Mouse (Mus musculus): ENCODE results near the gene Tpbg.
A peak's percentile ranks its signal among the peaks of the same experiment; 100 is the strongest.
"Not testable (repeated sequence)": the region's sequence is repeated elsewhere in the genome, so short reads cannot be mapped to it uniquely, and the experiment has no call there.

Tpbg gene

DNA sequence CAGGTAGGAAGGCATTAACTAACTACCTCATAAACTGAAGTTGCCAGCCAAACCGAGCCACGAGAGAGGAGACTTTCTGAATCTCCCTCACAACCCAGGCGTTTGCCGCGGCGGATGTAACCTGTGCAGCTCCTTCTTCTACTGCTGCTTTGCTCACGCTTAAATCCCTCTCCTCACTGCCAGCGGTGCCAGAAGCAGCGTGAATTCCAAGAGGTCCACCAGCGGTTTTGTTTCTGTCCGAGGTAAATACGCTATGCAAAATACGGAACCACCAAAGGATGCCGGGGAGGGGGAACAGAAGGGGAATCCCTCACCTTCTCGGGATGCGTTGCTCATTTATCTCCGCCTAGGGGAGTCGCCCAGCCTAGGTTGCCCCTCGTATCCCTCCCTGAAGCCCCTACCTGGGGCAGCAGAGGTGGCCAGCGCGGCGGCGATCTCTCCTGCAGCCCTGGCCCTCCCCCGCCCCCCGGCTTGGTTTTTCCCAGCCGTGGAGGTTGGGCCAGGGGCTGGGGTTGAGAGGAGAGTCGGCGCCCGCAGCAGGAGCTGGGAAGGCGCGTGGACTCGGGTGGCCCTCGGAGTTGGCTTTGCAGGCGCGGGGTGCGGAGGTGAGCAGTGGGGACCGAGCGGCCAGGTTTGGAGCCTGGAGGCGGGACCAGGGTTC is at the start of gene Tpbg:
Tpbg (plus strand) TSS at position 30 of the 661 bp plus-strand sequence.
- DNase-seq (ENCODE audit: low read depth, low spot score) = no peak

DNA sequence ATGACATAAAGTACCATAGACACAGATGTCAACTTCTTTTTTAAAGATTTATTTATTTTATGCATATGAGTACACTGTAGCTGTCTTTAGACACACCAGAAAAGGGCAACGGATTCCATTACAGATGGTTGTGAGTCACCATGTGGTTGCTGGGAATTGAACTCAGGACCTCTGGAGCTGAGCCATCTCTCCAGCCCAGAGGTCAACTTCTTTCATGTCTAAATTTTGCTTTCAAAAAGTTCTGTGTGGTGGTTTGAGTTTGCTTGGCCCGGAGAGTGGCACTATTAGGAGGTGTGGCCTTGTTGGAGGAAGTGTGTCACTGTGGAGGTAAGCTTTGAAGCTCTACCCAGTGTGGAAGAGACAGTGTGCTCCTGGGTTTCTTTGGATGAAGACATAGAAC is 40.2 kb upstream of the Tpbg start:
- DNase-seq (ENCODE audit: low read depth, low spot score) = not testable (repeated sequence)

DNA sequence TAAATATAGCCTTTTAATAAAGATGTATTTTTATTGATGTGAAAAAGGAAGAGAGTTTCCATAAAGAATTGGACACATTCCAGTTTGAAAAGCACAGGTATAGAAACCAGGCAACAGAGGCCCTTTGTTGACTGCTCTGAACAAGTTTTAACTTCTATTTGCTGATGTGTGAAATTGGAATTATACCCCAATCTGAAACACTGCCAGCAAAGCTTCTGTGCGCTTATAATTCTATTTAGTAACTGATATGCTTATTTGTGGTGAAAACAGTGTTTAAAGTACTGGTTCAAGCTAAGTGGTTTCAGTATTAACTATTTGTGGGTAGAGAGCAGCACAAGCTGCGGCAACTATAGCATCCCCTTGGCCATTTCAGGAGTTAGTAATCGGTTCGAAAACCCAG is 39.6 kb upstream of the Tpbg start:
- no peak for DNase-seq (ENCODE audit: low read depth, low spot score)

DNA sequence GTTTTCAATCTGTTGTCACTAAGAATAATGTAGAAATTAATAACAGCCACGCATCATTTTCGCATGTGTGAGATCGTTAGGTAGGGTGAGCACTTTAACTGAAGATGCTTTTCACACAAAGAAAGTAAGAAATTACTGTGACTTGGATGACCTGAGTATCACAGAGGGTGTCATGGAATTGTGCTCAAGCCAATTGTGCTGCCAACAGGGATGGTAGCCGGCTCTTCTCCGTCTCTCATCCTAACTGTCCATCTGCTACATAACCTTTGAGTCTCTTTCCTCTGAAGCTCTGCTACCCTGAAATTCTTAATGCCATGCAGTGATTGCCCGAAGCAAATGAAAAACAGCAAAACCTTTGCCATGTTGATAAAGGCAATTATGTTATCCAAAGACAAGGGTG is 35.8 kb upstream of the Tpbg start:
- DNase-seq (ENCODE audit: low read depth, low spot score) = no peak

DNA sequence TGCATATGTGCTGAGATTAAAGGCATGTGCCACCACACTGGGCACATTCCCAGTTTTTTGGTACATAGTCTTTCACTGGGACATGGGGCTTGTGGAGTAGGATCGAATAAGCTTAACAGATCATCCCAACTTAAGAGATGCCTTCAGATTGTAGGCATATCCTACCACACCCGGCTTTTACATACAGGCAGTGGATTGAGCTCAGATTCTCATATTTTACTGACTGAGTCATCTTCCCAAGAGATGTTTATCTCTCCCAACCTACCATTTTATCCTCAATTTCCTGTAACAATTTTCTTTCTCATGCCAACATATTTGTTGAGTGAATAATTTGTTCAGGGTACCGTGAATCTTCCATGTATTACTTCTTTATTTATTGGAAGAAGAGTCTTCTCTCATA is 32.9 kb upstream of the Tpbg start:
- no peak for DNase-seq (ENCODE audit: low read depth, low spot score)

DNA sequence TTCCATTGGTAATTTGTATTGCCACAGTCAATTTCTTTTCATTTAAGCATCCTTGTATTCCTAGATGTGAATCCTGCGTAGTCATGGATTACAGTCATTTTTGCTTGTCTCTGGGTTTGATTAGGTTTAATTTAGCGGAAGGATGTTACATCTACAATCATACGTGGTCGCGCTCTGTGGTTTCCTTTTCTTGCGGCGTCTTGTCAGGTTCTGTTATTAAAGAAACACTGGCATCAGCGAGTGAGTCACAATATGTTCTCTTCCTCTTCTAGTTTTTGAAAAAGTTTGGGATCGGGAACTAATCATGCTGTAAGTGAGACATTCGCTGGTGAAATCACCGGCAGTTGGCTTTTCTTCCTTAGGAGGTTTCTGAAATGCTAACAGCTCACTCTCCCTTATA is 21.4 kb upstream of the Tpbg start:
- DNase-seq (ENCODE audit: low read depth, low spot score) = no peak

DNA sequence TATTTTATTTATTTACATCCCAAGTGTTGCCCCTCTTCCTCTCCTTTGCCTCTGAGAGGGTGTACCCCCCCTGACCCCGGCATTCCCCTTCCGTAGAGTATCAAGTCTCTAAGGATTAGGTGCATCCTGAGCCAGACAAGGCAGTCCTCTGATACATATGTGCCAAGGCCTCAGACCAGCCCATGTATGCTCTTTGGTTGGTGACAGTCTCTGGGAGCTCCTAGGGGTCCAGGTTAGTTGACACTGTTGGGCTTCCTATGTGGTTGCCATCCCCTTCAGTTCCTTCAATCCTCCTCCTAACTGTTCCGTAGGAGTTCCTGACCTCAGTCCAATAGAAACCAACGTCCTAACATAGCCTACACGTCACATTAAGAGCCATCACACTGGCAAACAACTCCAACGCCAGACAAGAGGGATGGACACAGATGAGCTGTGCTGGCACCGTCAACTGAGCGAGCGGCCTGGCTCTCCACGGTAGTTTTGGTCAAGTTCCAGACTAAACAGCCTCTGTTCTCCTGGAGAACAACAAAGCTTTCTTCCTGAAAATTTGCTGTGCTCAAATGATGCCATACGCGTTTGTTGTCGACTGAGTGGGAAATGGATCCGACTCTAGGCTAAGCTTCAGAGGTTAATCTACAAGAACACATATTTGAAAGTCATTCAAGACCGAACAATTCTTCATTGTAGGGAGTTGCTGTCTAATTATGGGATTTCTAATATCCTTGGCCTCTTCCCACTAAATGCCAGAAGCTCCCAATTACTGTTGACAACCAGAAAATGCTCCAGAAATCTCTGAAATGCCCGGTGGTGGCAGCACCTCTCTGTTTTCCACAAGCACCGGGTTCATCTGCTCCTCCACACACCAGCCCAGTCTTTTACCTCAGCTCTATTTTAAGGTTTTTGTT is 6.4 kb upstream of the Tpbg start:
- no peak for DNase-seq (ENCODE audit: low read depth, low spot score)

DNA sequence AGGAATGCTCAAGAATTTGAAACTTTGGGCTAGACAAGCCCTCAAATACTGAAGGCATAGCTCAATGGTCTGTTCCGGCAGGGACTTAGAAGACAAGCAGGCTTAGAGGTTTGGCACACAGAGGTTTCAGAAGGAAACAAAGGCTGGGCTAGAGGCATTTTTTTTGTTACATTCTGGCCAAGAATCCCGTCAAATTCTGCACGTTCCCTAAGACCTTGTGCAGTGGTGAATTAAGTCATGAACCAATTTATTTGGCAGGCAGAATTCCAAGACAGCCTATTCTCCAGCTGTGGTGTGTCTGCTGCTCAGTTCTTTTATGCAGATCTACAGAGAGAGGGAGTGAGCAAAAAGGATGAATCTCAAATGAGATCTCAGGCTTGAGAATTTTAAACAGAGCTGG is 2.6 kb upstream of the Tpbg start:
- no peak for DNase-seq (ENCODE audit: low read depth, low spot score)

DNA sequence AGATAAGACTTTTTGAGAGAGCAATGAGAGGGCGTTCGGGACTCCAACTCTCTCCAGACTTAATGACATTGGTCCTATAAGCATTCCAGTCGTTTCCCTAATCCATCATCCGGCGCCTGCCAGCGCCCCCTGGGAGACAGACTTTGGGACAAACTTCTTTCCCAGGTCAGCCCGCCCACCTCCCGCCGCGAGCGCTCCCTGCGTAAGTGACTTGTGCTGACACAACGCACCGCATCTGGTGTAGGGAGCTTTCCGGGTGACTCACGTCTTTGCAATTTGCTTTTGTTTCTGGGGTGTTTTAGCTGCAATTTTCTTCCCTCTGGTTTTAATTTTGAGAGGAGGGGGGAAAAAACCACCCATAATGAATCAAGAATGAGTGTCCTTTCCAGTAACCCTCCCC is 289 bp upstream of the Tpbg start:
- no peak for DNase-seq (ENCODE audit: low read depth, low spot score)

DNA sequence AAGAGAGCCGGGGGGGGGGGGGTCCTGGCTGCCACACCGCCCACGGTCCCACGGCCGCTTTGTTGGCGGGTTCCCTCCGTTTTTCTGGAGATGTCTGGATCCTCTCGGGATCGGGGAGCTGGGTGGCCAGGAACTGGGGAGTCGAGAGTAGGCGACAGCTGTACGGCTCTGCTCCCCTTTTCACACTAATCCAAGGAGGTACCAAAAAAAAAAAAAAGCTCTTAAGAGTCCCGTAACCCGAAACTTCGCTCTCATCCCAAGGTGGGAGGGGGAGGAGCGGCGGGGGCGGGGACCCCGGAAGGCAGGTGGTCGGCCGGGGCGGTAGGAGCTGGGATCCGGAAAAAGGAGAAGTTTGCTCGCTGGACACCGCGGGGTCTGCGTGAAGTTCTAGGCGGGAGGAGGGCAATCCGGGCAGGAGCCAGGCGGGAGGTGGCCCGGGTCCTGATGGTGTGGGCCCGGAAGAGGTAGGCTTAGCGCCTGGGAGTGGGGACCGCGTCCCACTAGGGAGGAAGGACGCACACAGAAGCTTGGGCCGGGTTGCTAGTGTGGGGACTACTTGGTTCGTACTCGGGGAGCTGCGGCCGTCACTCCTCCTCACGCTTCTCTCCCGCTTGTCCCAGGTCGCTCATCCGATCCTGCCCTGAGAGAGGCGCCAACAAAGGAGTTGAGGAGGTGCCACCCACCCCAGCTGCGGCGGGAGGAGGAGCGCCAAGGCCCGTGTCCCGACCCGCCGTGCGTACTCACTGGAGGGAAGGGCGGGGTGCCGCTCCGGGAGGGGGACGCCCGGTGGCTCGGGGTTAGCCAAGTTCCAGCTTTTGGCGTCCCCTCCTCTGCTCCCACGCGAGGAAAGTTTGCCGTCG is 1.1 kb downstream of the Tpbg start:
- no peak for DNase-seq (ENCODE audit: low read depth, low spot score)

DNA sequence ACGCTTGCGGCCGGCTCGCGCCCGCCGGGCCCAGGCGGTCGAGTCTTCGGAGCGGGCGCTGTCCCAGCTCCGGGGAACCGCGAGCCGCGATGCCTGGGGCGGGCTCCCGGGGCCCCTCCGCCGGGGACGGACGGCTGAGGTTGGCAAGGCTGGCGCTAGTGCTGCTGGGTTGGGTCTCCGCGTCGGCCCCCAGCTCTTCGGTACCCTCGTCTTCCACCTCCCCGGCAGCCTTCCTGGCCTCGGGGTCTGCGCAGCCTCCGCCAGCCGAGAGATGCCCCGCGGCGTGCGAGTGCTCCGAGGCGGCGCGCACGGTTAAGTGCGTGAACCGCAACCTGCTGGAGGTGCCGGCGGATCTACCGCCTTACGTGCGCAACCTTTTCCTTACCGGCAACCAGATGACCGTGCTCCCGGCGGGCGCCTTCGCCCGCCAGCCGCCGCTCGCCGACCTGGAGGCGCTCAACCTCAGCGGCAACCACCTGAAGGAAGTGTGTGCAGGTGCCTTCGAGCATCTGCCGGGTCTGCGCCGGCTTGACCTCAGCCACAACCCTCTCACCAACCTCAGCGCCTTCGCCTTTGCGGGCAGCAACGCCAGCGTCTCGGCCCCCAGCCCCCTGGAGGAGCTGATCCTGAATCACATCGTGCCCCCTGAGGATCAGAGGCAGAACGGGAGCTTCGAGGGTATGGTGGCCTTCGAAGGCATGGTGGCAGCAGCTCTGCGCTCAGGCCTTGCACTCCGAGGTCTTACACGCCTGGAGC is 1.9 kb downstream of the Tpbg start:
- DNase-seq (ENCODE audit: low read depth, low spot score) = no peak

DNA sequence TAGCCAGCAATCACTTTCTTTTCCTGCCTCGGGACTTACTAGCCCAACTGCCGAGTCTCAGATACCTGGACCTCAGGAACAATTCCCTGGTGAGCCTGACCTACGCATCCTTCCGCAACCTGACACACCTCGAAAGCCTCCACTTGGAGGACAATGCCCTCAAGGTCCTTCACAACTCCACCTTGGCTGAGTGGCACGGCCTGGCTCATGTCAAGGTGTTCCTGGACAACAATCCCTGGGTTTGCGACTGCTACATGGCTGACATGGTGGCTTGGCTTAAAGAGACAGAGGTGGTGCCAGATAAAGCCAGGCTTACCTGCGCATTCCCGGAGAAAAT is 2.4 kb downstream of the Tpbg start:
- no peak for DNase-seq (ENCODE audit: low read depth, low spot score)

DNA sequence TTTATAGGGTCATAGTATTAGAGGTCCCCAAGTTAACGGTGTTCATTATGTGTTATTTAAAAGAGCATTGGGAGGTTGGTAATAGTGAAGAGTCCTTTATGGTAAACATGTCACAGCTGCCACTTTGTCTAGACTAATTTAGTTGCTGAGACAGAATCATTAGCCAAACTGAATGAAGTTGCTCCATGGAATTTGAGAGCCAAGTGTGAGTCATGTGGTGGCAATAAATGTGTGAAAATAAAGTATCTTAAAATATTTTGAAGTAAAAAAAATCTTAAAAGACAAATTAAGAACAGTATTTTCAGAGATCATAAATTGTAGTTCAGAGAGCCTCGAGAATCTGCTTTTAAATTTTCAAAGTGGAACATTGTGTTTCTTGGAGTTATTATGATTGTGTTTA is 4.0 kb downstream of the Tpbg start:
- DNase-seq (ENCODE audit: low read depth, low spot score) = no peak

DNA sequence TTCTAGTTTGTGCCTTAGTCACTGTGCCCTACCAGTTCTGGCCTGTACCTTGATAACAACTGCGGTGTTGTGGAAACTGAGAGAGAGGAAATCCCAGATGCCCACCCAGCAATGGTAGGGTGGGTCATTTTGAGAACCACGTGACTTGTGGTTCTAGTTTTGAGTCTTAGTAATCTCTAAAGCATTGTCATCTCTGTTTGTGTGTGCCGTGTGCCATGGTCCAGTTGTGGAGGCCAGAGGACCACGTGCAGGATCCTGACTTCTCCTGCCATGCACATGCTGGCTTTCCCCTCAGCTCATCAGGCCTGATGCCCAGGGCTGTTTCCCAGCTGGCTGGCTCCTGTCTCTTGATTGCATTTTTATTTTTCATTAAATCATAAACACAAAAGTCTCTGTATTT is 12.6 kb downstream of the Tpbg start:
- DNase-seq (ENCODE audit: low read depth, low spot score) = no peak

DNA sequence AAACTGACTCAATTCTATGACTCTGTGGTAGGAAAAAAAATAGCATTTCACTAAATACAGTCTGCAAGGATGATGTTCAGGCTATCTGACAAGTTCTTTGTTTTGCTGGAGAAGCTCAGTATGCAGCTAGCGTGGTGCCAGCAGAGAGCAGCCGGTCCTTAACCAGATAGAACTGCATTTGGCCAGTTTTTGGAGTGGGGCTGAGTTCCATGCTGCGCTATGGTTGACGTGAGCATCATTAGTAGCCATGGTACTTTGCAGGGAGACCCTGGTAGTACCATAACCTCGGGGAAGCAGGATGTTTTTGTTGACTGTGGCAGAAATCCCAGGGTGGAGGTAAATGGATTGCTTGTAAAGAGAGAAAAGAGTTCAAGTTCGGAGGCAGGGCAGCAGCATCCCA is 14.3 kb downstream of the Tpbg start:
- DNase-seq (ENCODE audit: low read depth, low spot score) = no peak

DNA sequence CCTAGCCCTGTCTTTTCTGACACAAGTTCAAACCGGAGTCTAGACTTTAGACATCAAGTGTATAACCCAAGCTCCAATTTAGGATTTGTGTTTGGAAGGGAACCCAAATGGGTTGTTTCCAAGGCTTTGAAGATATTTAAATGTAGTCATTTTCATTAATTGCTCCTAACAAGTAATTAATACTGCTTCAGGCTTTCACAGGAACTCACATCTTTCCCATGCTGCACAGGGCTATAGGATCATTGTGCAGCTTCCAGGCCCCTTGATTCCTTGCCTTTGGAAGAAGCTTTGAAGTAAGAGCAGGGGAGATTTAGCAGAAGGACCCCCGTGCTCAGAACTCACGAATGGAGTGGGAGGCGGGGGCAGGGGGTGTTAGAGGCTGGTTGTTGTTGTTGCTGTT is 18.9 kb downstream of the Tpbg start:
- DNase-seq (ENCODE audit: low read depth, low spot score) = no peak

DNA sequence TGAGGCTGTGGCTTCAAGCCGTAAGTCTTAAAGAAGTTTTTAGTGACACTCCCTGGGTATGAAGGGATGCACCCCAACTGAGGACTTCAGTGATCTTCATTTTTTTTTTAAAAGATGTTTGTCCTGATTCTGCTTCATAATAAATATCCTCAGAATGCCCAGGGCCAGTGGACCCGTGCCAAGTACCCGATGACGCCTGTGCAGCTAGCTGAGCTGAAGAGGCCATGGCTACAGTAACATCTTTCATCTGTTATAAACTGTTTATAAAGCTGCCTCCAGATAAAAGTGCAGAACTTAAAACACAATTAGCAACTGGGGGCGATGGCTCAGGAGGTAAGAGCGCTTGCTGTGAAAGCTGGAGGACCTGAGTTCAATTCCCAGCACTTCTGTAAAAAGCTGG is 20.4 kb downstream of the Tpbg start:
- no peak for DNase-seq (ENCODE audit: low read depth, low spot score)

DNA sequence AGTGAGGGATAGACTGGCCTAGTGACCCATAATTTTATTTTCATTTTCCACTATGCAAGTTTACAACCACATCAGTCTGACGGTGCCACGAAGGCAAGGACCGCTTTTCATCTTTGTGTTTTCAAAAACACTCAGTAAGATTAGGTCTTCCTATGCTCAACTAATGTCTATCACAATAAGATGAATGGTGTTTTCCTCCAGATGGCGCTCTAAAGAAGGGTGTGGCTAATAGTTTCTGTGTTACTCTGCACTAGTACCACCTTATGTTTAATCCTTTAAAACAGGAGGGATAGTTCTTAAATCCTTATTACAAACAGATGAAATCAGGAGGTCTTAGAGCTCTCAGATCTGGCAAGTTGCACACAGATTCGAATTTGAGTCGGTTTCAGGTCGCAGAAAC is 30.7 kb downstream of the Tpbg start:
- DNase-seq (ENCODE audit: low read depth, low spot score) = no peak

DNA sequence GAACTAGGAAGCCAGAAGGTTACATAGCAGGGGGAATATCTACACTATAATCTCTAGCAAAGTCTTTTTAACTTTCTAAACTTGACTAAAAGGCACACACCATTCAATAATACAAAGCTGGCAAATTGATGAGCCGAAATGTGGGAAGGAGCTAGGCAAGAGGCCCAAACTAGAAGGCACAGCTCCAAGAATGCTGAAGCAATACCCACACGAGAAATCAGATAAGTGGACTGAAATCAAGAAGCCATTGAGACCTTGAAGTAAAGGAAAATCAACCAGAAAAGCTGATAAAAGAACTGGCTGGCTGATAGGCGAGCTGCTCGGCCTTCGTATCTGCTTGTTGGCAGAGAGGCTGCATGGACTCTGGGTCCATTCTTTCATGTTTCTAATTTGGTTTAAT is 51.5 kb downstream of the Tpbg start:
- DNase-seq (ENCODE audit: low read depth, low spot score) = peak; percentile 26
